Mouse (Mus musculus): ENCODE data around the gene Tsc22d1.

DNA sequence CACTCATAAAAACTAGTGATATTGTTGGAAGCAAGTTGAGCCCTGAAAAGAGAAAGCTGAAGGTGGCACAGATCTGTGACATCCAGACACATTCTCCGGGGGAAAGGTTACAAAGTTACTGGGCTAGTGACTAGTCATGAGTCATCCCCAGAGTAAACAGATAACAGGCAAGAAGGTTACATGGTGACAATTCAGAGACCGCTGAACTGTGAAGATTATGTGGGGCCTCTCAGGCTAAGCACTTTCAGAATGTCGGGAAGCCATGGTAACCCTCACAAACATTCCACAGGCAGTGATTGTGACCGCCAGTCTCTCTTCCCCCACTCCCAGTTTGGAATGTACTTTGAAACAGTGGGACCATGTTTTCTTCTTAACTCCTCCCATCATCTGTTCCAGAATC, 105.8 kb downstream of the Tsc22d1 start:
- TF ChIP-seq POLR2A (IDR thresholded peaks at IDR 0.05; ENCODE audit: extremely low read depth, insufficient read depth, low read length) (no peak), CTCF (IDR thresholded peaks at IDR 0.05; ENCODE audit: low read depth, low read length) (no peak)

Data from liver, adult 2 months (tissue).